Mouse (Mus musculus): ENCODE data around the gene Slc24a3. TPM values are rescaled to one million over a fixed set of nuclear protein-coding genes. Genes with fewer than 3 reads are reported as not detected.
A peak's percentile ranks its signal among the peaks of the same experiment; 100 is the strongest.

Gene Slc24a3
- total RNA-seq, 2 experiments from 2014 or later = 3.0 to 4.6 TPM

DNA sequence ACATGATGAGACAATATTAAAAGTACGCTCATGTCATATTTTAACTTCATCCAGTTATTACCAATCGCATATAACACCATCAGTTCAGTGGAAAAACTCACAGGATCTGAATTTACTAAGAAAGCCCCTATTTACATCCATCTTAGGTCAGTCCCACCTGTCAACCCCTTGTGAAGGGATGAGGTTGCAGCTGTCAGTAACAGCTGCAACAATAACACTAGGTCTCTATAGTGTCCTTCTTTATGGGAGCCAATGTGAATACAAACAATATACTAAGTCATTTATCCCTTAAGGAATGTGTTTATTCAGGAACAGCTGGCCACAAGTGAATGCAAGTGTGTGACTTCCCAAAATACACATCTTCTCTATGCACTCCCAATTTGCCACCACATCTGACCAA, 388.2 kb downstream of the Slc24a3 start:
- DNase-seq = no peak

DNA sequence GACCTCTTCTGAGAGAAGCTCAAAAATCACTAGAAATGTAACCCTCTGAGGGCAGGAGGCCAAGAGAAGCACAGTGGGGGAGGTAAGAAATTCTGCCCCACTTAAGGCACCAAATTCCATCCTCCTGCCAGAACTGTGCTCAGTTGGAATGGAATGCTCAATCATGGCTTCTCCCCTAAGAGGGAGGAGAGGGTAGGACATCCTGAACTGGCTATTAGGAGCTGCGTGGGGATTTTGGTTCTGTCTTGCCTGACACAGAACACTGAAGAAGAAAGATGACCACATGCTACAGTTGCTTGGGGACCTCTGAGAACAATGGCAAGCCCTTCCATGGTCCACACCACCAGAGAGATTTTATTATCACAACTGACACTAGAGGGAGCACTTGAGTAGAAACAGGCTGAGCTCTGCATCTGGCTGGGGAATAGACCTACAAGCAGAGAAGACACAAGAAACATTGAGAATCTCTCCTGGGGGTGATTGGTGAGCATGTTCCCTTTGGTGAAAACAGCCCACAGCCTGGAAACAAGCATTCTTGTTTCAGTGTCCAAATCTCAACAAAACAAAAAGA, 389.9 kb downstream of the Slc24a3 start:
- DNase-seq = peak; percentile 29

DNA sequence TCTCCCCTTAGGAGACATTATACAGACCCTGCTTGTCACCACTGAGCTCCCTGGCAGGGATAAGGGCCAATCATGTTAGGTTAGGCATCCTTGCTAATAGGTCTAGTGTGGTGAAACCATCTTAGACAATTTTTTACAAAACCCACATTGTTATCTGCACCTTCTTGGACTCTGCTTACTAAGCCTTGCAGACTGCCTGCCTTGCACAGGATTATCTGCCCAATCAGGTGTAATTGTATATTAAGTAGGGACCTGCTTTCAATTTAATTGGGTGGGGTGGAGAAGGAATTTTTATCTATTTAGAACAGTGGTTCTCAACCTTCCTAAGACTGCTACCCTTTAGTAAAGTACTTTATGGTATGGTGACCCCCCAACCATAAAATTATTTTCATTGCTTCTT, 394.9 kb downstream of the Slc24a3 start:
- DNase-seq = no peak

DNA sequence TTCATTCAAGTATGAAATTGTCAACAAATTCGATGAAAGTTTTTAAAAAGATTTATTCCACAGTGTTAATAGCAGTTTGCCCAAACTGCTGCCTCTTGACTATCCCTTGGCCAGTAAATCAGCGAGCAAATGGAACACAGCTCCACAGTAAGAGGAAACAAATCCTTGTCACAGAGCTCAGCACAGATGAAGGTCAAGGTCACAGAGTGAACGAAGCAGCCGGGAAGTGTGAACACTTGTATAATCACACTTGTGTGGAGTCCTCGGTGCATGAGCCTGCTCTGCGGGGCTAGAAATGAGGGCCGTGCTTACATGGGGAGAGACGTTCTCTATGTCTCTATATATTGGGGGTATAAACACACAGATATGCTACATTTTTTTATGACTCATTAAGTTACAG, 397.0 kb downstream of the Slc24a3 start:
- DNase-seq = no peak

DNA sequence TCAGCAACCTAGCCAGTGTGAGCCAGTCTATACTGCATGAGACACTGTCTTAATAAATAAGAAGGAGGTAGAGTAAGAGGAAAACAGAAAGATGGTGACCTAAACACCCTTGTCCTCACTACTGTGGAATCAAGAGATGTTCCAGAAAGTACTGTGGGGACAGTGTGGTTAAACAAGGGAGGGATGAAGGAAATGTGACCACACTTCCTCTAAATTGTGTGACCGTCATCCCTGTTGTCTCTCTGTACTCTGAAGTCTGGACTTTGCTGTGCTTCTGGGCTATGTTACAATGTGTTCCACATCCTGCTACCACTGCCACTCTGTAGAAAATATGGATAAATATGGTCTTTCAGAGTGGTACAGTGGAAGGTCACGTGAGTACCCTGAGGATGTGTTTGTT, 399.4 kb downstream of the Slc24a3 start:
- DNase-seq = no peak

- no peak for DNase-seq
These were observed 404.4 kb downstream of the Slc24a3 start for GRCm38 (mm10) chr2:145571943-145572342.

DNA sequence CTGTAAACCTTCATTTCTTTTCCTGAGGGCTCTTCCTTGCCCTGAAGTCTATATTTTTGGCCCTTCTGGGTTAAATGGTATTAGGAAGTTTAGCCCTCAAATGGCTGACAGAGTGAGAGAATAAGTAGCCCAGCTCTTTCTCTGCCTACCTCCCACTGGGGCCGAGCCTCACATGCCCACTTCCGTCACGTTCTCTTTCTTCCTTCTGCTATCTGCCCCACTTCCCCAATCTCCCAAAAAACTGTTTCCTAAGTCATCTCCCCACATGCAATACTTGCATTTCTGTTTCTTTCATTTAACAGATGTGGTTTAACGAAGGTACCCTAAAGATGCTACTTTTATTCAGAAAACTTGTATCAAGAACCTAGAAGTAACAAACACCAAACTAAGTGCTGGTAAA, 406.6 kb downstream of the Slc24a3 start:
- no peak for DNase-seq

- DNase-seq = no peak
These were observed 415.5 kb downstream of the Slc24a3 start for GRCm38 (mm10) chr2:145583103-145583502.

DNA sequence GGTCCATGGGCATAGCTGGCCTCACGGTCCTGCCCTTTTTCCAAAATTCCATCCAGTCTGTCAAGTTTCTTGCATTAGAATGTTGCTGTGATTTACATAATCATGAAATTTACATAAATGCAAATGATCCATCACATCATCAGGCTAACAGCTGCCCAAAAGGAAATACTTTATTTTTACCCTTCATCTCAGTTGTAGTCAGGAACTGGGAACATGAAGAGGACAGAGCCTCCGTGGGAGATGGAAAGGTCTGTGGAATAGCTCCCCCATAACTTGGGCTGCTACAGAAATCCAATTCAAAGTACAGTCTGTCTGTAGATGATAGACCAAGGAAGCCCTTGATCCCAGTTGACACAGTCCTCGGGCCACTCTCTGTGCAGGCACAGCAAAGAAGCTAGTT, 417.9 kb downstream of the Slc24a3 start:
- no peak for DNase-seq

- DNase-seq = peak; percentile 66
These were observed 420.6 kb downstream of the Slc24a3 start for GRCm38 (mm10) chr2:145588009-145588737.

- no peak for DNase-seq
These were observed 424.3 kb downstream of the Slc24a3 start for GRCm38 (mm10) chr2:145591881-145592280.

DNA sequence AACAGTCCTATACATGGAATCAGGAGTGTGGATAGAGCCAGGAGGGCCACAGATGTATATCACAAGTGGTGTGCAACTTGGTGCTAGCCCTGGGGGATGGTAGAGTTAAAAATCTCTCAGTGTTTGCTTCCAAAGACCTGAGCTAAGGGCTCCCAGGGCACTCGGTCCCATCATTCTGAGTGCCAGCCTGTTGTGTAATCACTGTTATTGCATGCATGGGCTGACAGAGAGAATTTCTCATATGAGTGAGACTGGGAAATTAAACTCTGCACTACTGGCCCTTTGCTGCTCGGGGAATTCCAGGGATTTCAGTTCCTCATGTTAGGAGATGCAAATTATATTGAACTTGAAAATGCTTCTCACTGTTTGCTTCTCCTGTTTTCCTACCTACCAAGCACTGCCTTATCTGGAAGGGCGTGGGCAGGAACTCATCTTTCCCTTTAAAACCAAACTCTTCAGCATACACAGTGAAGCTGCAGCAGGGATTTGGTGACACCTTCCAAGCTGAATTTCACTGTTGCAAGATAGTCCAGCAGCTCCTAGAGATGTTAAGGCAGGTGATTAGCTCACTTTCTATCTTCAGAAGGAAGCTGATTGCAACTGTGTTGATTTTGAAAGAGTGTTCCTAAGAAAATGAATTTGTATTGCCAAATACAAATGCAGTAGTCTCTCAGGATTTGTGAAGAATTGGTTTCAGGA, 426.2 kb downstream of the Slc24a3 start:
- DNase-seq = no peak

GRCm38 (mm10) chr2:145597866-145598265, 430.3 kb downstream of the Slc24a3 start:
- DNase-seq = no peak

- DNase-seq = no peak
These were observed 440.3 kb downstream of the Slc24a3 start for GRCm38 (mm10) chr2:145607844-145608243.

DNA sequence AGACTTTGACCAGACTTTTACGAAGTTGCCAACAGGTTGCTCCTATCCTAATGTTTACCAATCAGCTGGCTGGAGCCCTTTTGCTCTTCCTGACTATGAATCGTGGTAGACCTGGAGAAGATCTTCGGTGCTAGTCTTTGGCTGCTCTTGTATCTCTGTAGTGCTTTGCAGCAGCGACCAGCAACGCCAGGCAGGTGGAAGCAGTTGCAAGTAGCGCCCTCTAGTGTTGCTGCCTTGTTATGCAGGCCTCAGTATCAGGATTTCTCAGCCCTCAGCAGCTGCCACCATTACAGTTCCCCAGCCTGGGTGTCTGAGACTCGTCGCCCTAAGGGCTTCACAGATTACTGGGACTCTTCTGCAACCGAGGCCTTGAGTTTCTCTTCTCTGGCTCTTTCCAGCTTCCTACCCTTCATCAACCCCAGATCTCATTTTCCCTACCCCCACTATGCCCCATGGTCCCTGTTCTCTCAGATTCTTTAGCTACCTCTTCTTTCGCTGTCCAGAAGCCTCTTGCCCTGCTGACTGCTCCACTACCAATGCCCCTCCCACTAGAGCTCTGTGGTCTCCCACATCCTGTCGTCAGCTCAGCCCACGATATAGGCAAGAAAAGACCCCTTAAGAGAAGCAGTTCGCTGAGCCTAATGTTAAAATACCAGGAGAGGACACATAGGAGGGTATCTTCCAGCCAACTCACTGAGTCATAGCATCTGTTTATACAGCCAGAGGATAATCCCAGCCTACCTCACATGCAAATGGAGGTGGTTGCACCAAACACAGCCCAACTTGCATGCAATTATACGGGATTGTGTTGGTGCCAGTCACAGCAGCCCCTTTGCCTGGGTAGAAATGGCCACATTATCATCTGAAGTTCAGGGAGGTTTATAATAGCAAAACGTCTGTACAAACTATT, 443.5 kb downstream of the Slc24a3 start:
- DNase-seq = peak; percentile 58

- peak; percentile 11 for DNase-seq
These were observed 445.4 kb downstream of the Slc24a3 start for GRCm38 (mm10) chr2:145612937-145613336.

GRCm38 (mm10) chr2:145613705-145614104, 446.2 kb downstream of the Slc24a3 start:
- no peak for DNase-seq

- DNase-seq = no peak
These were observed 452.1 kb downstream of the Slc24a3 start for GRCm38 (mm10) chr2:145619688-145620087.

- DNase-seq = no peak
These were observed 453.2 kb downstream of the Slc24a3 start for GRCm38 (mm10) chr2:145620709-145621108.

GRCm38 (mm10) chr2:145621119-145621518, 453.6 kb downstream of the Slc24a3 start:
- DNase-seq = no peak

- no peak for DNase-seq
These were observed 463.7 kb downstream of the Slc24a3 start for GRCm38 (mm10) chr2:145631123-145631798.

DNA sequence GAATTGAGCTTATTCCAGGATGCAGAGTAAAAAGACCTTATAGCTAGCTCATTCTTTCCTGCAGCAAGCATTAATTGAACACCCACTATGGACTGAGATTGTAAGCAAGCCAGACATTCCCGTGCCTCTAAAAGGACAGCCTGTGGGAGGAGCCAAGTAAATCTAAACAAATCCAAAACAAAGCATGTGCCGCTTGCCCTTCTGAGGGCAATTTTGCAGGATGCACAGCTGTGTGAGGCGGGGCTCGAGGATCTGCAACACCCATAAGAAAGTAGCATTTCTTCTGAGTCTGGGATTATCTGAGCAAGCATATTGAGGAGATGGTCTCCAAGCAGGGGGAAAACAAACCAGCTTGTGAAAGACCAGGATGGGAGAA, 464.2 kb downstream of the Slc24a3 start:
- no peak for DNase-seq

All from heart, postnatal 4 days (tissue).